Mouse (Mus musculus): ENCODE measurements around the gene Med12l. TPM values are rescaled to one million over a fixed set of nuclear protein-coding genes. Genes with fewer than 3 reads are reported as not detected.
"Not testable (repeated sequence)": the region's sequence is repeated elsewhere in the genome, so short reads cannot be mapped to it uniquely, and the experiment has no call there.

The Med12l gene
- total and polyA plus RNA-seq, 2 experiments = 1.4 TPM

DNA sequence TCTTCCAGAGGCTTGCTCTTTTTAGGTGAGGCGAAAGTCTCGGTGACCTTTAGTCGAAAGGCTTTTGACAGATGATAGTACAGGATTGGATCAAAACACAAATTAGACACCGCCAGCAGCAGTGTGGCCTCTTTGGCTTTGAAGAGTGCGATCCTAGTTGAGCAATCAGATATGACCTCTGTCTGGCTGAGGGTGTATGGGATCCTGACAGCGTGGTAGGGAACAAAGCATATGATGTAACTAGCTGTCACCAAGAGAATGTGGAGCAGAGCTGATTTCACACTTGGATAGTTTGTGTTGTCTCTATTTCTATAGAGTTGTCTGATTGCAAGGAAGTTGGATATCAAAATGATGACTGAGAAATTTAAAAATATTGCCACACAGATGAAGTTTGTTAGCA, 91.8 kb downstream of the Med12l start:
- DNase-seq (ENCODE audit: extremely low read depth, low read depth, low spot score) = peak; percentile 90
- TF ChIP-seq POLR2A (IDR thresholded peaks at IDR 0.05; ENCODE audit: extremely low read depth, insufficient read depth, low read length) (no peak), CTCF (IDR thresholded peaks at IDR 0.05; ENCODE audit: low read depth, low read length) (no peak)
- peaks cover 2% of the 10 kb centered on the region; the same call in 1 of the 2 replicates for H3K4me1 ChIP-seq (ENCODE audit: control insufficient read depth, insufficient read depth, low read length)
- no peak overlapping the region for H3K9ac ChIP-seq (ENCODE audit: low read depth, low read length)
- no peaks in the 10 kb centered on the region for H3K27me3 ChIP-seq (ENCODE audit: control insufficient read depth, insufficient read depth, low read length)
- H3K4me3 ChIP-seq (ENCODE audit: insufficient read depth, low read depth, low read length) = no peak overlapping the region
- peaks cover 3% of the 10 kb centered on the region; the same call in 1 of the 2 replicates for H3K36me3 ChIP-seq (ENCODE audit: control insufficient read depth, insufficient read depth, low read length)
- H3K27ac ChIP-seq (replicated peaks; ENCODE audit: insufficient read depth, low read depth, low read length) = no peak overlapping the region
- 24% methylated on average over 6 of the region's 6 CpGs for WGBS
- no peaks in the 10 kb centered on the region for H3K79me2 ChIP-seq (ENCODE audit: control insufficient read depth, insufficient read depth, low read length)

DNA sequence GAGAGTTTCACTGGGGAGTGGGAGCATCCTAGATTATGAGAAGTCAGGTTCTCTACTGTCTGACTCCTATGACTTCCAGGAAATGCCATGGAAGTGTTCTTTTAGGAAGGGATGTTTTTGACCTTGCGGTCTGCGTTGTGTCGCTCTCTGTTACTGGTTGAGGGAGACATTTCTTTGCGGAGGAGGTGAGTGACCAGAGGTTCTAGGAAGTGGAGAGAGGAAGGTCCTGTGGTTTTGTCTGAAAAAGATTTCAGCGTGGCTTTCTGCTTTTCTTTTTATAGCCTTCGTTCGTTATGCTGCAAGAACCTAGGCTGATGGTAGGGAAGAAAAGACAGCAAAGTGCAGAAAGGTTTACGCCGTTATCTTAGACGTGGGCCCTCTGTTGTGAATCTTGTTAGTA, 92.9 kb downstream of the Med12l start:
- H3K27ac ChIP-seq (replicated peaks; ENCODE audit: insufficient read depth, low read depth, low read length) = no peak overlapping the region
- no peak overlapping the region for H3K4me3 ChIP-seq (ENCODE audit: insufficient read depth, low read depth, low read length)
- TF ChIP-seq CTCF (IDR thresholded peaks at IDR 0.05; ENCODE audit: low read depth, low read length) (no peak), POLR2A (IDR thresholded peaks at IDR 0.05; ENCODE audit: extremely low read depth, insufficient read depth, low read length) (no peak)
- 83% methylated on average over 10 of the region's 10 CpGs for WGBS
- H3K79me2 ChIP-seq (ENCODE audit: control insufficient read depth, insufficient read depth, low read length) = no peaks in the 10 kb centered on the region
- peaks cover 2% of the 10 kb centered on the region; the same call in 1 of the 2 replicates for H3K4me1 ChIP-seq (ENCODE audit: control insufficient read depth, insufficient read depth, low read length)
- peaks cover 2% of the 10 kb centered on the region; the same call in 1 of the 2 replicates for H3K36me3 ChIP-seq (ENCODE audit: control insufficient read depth, insufficient read depth, low read length)
- H3K27me3 ChIP-seq (ENCODE audit: control insufficient read depth, insufficient read depth, low read length) = no peaks in the 10 kb centered on the region
- no peak overlapping the region for H3K9ac ChIP-seq (ENCODE audit: low read depth, low read length)
- no peak for DNase-seq (ENCODE audit: extremely low read depth, low read depth, low spot score)

DNA sequence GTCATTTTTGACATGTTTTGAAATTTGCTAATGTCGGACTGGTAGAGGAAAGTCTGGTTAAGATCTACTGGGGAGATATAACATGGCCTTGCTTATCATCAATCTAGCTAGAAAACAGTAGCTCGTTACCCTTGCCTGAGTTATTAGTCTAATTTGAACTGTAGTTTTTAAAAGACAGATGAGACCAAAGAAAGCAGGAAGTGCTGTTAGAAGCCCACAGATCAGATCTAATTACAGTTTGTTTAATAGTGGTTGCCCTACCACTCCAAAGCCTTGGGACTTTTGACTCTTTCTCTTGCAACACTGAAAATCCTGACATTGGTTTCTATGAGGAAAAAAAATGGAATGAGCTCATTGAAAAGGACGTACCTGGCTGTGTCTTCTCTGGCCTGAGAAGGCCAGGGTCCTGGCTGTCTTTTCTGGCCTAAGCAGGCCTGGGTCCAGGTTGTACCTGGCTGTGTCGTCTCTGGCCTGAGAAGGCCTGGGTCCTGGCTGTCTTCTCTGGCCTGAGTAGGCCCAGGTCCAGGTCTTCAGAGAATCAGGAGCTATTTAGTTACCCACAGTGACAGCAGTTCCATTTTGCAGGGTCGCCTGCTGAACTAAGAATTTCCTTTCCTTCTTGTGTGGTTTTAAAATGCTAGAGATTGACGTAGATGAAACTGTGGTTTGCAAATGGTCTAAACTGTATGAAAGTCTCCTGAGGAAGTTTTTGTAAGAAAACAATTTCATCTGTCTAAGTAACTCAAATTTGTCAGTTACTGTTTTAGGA, 95.8 kb downstream of the Med12l start, which contains the start of gene Gpr171:
TSS of gene Gpr171 (minus strand) at position 604 of the 769 bp plus-strand sequence.
- peak; percentile 27 for DNase-seq (ENCODE audit: extremely low read depth, low read depth, low spot score)
- no peak for TF ChIP-seq CTCF (IDR thresholded peaks at IDR 0.05; ENCODE audit: low read depth, low read length)
- TF ChIP-seq POLR2A (IDR thresholded peaks at IDR 0.05; ENCODE audit: extremely low read depth, insufficient read depth, low read length) = no peak
- no peak within 1 kb of the TSS for H3K4me3 ChIP-seq (ENCODE audit: insufficient read depth, low read depth, low read length)
- H3K36me3 ChIP-seq (ENCODE audit: control insufficient read depth, insufficient read depth, low read length) = no peaks in the 10 kb centered on the region
- 76% methylated on average over 6 of the region's 6 CpGs for WGBS
- H3K79me2 ChIP-seq (ENCODE audit: control insufficient read depth, insufficient read depth, low read length) = no peaks in the 10 kb centered on the region
- H3K4me1 ChIP-seq (ENCODE audit: control insufficient read depth, insufficient read depth, low read length) = peaks cover 2% of the 10 kb centered on the region; the same call in 1 of the 2 replicates
- H3K9ac ChIP-seq (ENCODE audit: low read depth, low read length) = no peak within 1 kb of the TSS
- H3K27ac ChIP-seq (replicated peaks; ENCODE audit: insufficient read depth, low read depth, low read length) = no peak within 1 kb of the TSS; the same call in 1 of the 2 replicates
- no peaks in the 10 kb centered on the region for H3K27me3 ChIP-seq (ENCODE audit: control insufficient read depth, insufficient read depth, low read length)

DNA sequence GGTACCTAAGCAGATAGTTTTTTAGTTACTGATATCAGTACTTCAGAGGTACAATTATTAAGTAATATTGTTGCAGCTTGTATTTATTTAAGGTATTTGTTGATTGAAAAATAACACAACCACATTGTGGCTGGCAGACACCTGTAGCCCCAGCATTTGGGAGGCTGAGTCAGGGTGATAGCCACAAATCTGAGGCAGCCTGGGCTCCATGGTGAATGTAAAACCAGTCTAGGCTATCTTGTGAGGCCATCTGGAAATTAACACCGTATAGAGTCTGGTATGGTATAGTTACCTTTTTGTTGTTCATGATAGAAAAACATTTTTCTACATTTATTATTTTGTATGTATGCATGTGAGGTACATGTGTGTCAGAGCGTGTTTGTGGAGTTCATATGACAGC, 96.5 kb downstream of the Med12l start:
- H3K4me1 ChIP-seq (ENCODE audit: control insufficient read depth, insufficient read depth, low read length) = no peaks in the 10 kb centered on the region
- no peaks in the 10 kb centered on the region for H3K79me2 ChIP-seq (ENCODE audit: control insufficient read depth, insufficient read depth, low read length)
- H3K27me3 ChIP-seq (ENCODE audit: control insufficient read depth, insufficient read depth, low read length) = no peaks in the 10 kb centered on the region
- no peak overlapping the region for H3K9ac ChIP-seq (ENCODE audit: low read depth, low read length)
- no peak overlapping the region for H3K27ac ChIP-seq (replicated peaks; ENCODE audit: insufficient read depth, low read depth, low read length)
- no peak for DNase-seq (ENCODE audit: extremely low read depth, low read depth, low spot score)
- TF ChIP-seq POLR2A (IDR thresholded peaks at IDR 0.05; ENCODE audit: extremely low read depth, insufficient read depth, low read length) (no peak), CTCF (IDR thresholded peaks at IDR 0.05; ENCODE audit: low read depth, low read length) (no peak)
- H3K36me3 ChIP-seq (ENCODE audit: control insufficient read depth, insufficient read depth, low read length) = no peaks in the 10 kb centered on the region
- 99% methylated on average over 2 of the region's 2 CpGs for WGBS
- H3K4me3 ChIP-seq (ENCODE audit: insufficient read depth, low read depth, low read length) = no peak overlapping the region

DNA sequence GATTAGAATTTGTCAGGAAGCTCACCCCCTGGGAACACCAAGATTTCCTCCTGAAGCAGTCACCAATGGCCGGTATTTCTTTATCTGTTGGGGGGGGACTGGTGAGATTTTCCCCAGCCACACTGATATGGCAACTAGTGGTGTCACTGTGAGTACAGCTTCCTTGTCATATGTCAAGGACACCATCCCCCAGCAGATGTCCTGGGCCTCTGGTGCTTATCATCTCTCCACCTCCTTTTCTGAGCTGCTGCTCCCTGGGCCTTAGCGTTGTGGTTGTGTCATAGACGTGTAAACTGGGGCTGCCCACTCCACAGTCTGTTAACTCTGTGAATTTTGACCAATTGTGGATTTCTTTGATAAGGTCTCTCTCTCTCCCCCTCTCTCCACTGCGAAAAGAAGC, 98.8 kb downstream of the Med12l start:
- no peaks in the 10 kb centered on the region for H3K27me3 ChIP-seq (ENCODE audit: control insufficient read depth, insufficient read depth, low read length)
- H3K9ac ChIP-seq (ENCODE audit: low read depth, low read length) = no peak overlapping the region
- whole genome bisulfite sequencing = 66% methylated on average over 4 of the region's 4 CpGs
- TF ChIP-seq CTCF (IDR thresholded peaks at IDR 0.05; ENCODE audit: low read depth, low read length) = no peak
- no peak for TF ChIP-seq POLR2A (IDR thresholded peaks at IDR 0.05; ENCODE audit: extremely low read depth, insufficient read depth, low read length)
- H3K79me2 ChIP-seq (ENCODE audit: control insufficient read depth, insufficient read depth, low read length) = no peaks in the 10 kb centered on the region
- no peaks in the 10 kb centered on the region for H3K4me1 ChIP-seq (ENCODE audit: control insufficient read depth, insufficient read depth, low read length)
- no peaks in the 10 kb centered on the region for H3K36me3 ChIP-seq (ENCODE audit: control insufficient read depth, insufficient read depth, low read length)
- no peak overlapping the region for H3K4me3 ChIP-seq (ENCODE audit: insufficient read depth, low read depth, low read length)
- no peak overlapping the region for H3K27ac ChIP-seq (replicated peaks; ENCODE audit: insufficient read depth, low read depth, low read length)
- DNase-seq (ENCODE audit: extremely low read depth, low read depth, low spot score) = no peak

DNA sequence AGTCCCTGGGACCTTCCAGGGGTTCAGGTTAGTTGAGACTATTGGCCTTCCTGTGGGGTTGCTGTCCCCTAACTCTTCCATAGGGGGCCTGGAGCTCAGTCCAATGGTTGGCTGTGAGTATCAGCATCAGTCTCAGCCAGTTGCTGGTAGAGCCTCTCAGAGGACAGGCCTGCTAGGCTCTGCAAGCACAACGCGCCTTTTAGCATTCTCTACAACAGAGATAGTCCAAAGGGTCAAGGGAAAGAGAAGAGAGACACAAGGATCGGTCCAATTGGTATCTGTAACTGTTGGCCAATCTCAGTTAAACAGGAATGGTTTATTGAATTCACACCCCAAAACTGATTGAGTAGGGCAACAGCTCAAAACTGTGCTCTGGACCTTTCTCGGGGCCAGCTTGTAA, 101.8 kb downstream of the Med12l start:
- no peak for DNase-seq (ENCODE audit: extremely low read depth, low read depth, low spot score)
- TF ChIP-seq CTCF (IDR thresholded peaks at IDR 0.05; ENCODE audit: low read depth, low read length) (no peak), POLR2A (IDR thresholded peaks at IDR 0.05; ENCODE audit: extremely low read depth, insufficient read depth, low read length) (no peak)
- WGBS = 76% methylated on average over 4 of the region's 4 CpGs
- Histone ChIP-seq H3K4me3 (ENCODE audit: insufficient read depth, low read depth, low read length) (no peak overlapping the region), H3K27me3 (ENCODE audit: control insufficient read depth, insufficient read depth, low read length) (no peaks in the 10 kb centered on the region), H3K27ac (replicated peaks; ENCODE audit: insufficient read depth, low read depth, low read length) (no peak overlapping the region), H3K4me1 (ENCODE audit: control insufficient read depth, insufficient read depth, low read length) (no peaks in the 10 kb centered on the region), H3K79me2 (ENCODE audit: control insufficient read depth, insufficient read depth, low read length) (no peaks in the 10 kb centered on the region), H3K36me3 (ENCODE audit: control insufficient read depth, insufficient read depth, low read length) (no peaks in the 10 kb centered on the region), H3K9ac (ENCODE audit: low read depth, low read length) (no peak overlapping the region)

DNA sequence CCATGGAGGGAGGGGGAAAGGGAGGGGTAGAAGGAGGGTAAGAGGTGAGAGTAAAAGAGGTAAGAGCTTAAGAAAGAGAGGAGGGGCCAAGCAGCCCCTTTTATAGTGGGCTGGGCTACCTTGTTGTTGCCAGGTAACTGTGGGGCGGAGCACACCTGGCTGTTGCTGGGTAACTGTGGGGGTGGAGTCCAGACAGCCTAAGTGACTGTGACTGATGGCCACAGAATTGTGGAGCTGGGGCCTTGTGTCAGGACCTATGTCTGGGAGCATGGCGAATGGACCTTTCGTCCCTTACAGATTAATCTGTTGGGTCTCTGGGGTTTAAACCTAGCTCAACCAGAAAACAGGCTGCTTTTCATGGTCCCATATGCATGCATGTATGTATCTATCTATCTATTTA, 104.2 kb downstream of the Med12l start:
- 99% methylated on average over 3 of the region's 3 CpGs for WGBS
- not testable (repeated sequence) for H3K4me1 ChIP-seq (ENCODE audit: control insufficient read depth, insufficient read depth, low read length); H3K9ac ChIP-seq (ENCODE audit: low read depth, low read length); H3K36me3 ChIP-seq (ENCODE audit: control insufficient read depth, insufficient read depth, low read length); H3K4me3 ChIP-seq (ENCODE audit: insufficient read depth, low read depth, low read length); DNase-seq (ENCODE audit: extremely low read depth, low read depth, low spot score); H3K27ac ChIP-seq (replicated peaks; ENCODE audit: insufficient read depth, low read depth, low read length); H3K79me2 ChIP-seq (ENCODE audit: control insufficient read depth, insufficient read depth, low read length); H3K27me3 ChIP-seq (ENCODE audit: control insufficient read depth, insufficient read depth, low read length)

All from liver, adult 2 months (tissue).